Mouse (Mus musculus): ENCODE results near the gene Mrpl27. TPM values are rescaled to one million over a fixed set of nuclear protein-coding genes. Genes with fewer than 3 reads are reported as not detected.
"Not testable (repeated sequence)": the region's sequence is repeated elsewhere in the genome, so short reads cannot be mapped to it uniquely, and the experiment has no call there.

Mrpl27 gene
- polyA plus RNA-seq, 1 experiment from 2014 or later, result 115 TPM

- no peaks in the 10 kb centered on the region for H3K27me3 ChIP-seq (ENCODE audit: control insufficient read depth, insufficient read depth, low read length)
- no peak overlapping the region for H3K4me3 ChIP-seq (replicated peaks; ENCODE audit: low read depth, low read length)
Observed at GRCm38 (mm10) chr11:94680639-94681038, 27.1 kb downstream of the Mrpl27 start.

GRCm38 (mm10) chr11:94681640-94682039 lies 28.1 kb downstream of the Mrpl27 start:
- H3K4me2 ChIP-seq (ENCODE audit: low read length), result no peak overlapping the region
- WGBS, result 90% methylated on average over 4 of the region's 4 CpGs
- DNase-seq (no peak), ATAC-seq (ENCODE audit: low FRiP score, low TSS enrichment) (no peak)
- H3K4me1 ChIP-seq (ENCODE audit: control insufficient read depth, insufficient read depth, low read length), result no peaks in the 10 kb centered on the region; the same call in 1 of the 2 replicates
- H3K4me3 ChIP-seq (replicated peaks; ENCODE audit: low read depth, low read length), result no peak overlapping the region
- no peaks in the 10 kb centered on the region for H3K27me3 ChIP-seq (ENCODE audit: control insufficient read depth, insufficient read depth, low read length)
- no peak overlapping the region for H3K9ac ChIP-seq (replicated peaks; ENCODE audit: low read length)
- H3K9me3 ChIP-seq (ENCODE audit: control insufficient read depth, low read length), result no peaks in the 10 kb centered on the region
- no peak overlapping the region for H3K27ac ChIP-seq (replicated peaks; ENCODE audit: low read depth, low read length)
- no peaks in the 10 kb centered on the region for H3K36me3 ChIP-seq (ENCODE audit: control insufficient read depth, insufficient read depth, low read length)

More at GRCm38 (mm10) chr11:94680639-94681038, 27.1 kb downstream of the Mrpl27 start:
- ATAC-seq (ENCODE audit: low FRiP score, low TSS enrichment), result no peak
- H3K9me3 ChIP-seq (ENCODE audit: control insufficient read depth, low read length), result no peaks in the 10 kb centered on the region
- H3K4me1 ChIP-seq (ENCODE audit: control insufficient read depth, insufficient read depth, low read length), result peaks cover 10% of the 10 kb centered on the region
- H3K9ac ChIP-seq (replicated peaks; ENCODE audit: low read length), result no peak overlapping the region
- no peak for DNase-seq
- no peak overlapping the region for H3K4me2 ChIP-seq (ENCODE audit: low read length)
- H3K27ac ChIP-seq (replicated peaks; ENCODE audit: low read depth, low read length), result no peak overlapping the region
- no peaks in the 10 kb centered on the region for H3K36me3 ChIP-seq (ENCODE audit: control insufficient read depth, insufficient read depth, low read length)

- DNase-seq (no peak), ATAC-seq (ENCODE audit: low FRiP score, low TSS enrichment) (no peak)
- Histone ChIP-seq H3K9ac (replicated peaks; ENCODE audit: low read length) (no peak overlapping the region), H3K4me1 (ENCODE audit: control insufficient read depth, insufficient read depth, low read length) (no peaks in the 10 kb centered on the region; the same call in 1 of the 2 replicates), H3K4me2 (ENCODE audit: low read length) (no peak overlapping the region), H3K27me3 (ENCODE audit: control insufficient read depth, insufficient read depth, low read length) (no peaks in the 10 kb centered on the region), H3K36me3 (ENCODE audit: control insufficient read depth, insufficient read depth, low read length) (no peaks in the 10 kb centered on the region), H3K4me3 (replicated peaks; ENCODE audit: low read depth, low read length) (no peak overlapping the region), H3K9me3 (ENCODE audit: control insufficient read depth, low read length) (no peaks in the 10 kb centered on the region), H3K27ac (replicated peaks; ENCODE audit: low read depth, low read length) (no peak overlapping the region)
- 84% methylated on average over 7 of the region's 7 CpGs for WGBS
Observed at GRCm38 (mm10) chr11:94682427-94682826, 28.9 kb downstream of the Mrpl27 start.

GRCm38 (mm10) chr11:94687178-94687577 lies 33.6 kb downstream of the Mrpl27 start:
- ATAC-seq (ENCODE audit: low FRiP score, low TSS enrichment) (no peak), DNase-seq (no peak)
- 83% methylated on average over 6 of the region's 6 CpGs for WGBS
- no peak overlapping the region for H3K4me3 ChIP-seq (replicated peaks; ENCODE audit: low read depth, low read length)
- no peaks in the 10 kb centered on the region for H3K9me3 ChIP-seq (ENCODE audit: control insufficient read depth, low read length)
- H3K27ac ChIP-seq (replicated peaks; ENCODE audit: low read depth, low read length), result no peak overlapping the region
- H3K27me3 ChIP-seq (ENCODE audit: control insufficient read depth, insufficient read depth, low read length), result no peaks in the 10 kb centered on the region
- no peaks in the 10 kb centered on the region for H3K4me1 ChIP-seq (ENCODE audit: control insufficient read depth, insufficient read depth, low read length)
- no peaks in the 10 kb centered on the region for H3K36me3 ChIP-seq (ENCODE audit: control insufficient read depth, insufficient read depth, low read length)
- no peak overlapping the region for H3K4me2 ChIP-seq (ENCODE audit: low read length)
- no peak overlapping the region for H3K9ac ChIP-seq (replicated peaks; ENCODE audit: low read length)

- not testable (repeated sequence) for H3K4me3 ChIP-seq (replicated peaks; ENCODE audit: low read depth, low read length); H3K27me3 ChIP-seq (ENCODE audit: control insufficient read depth, insufficient read depth, low read length); H3K9ac ChIP-seq (replicated peaks; ENCODE audit: low read length); H3K27ac ChIP-seq (replicated peaks; ENCODE audit: low read depth, low read length); DNase-seq; ATAC-seq (ENCODE audit: low FRiP score, low TSS enrichment); H3K36me3 ChIP-seq (ENCODE audit: control insufficient read depth, insufficient read depth, low read length); H3K4me1 ChIP-seq (ENCODE audit: control insufficient read depth, insufficient read depth, low read length); H3K9me3 ChIP-seq (ENCODE audit: control insufficient read depth, low read length); H3K4me2 ChIP-seq (ENCODE audit: low read length)
Observed at GRCm38 (mm10) chr11:94692502-94692901, 38.9 kb downstream of the Mrpl27 start.

- ATAC-seq (ENCODE audit: low FRiP score, low TSS enrichment), result no peak
- Histone ChIP-seq H3K4me3 (replicated peaks; ENCODE audit: low read depth, low read length) (no peak overlapping the region), H3K27me3 (ENCODE audit: control insufficient read depth, insufficient read depth, low read length) (no peaks in the 10 kb centered on the region), H3K36me3 (ENCODE audit: control insufficient read depth, insufficient read depth, low read length) (no peaks in the 10 kb centered on the region), H3K4me2 (ENCODE audit: low read length) (no peak overlapping the region), H3K9me3 (ENCODE audit: control insufficient read depth, low read length) (no peaks in the 10 kb centered on the region), H3K9ac (replicated peaks; ENCODE audit: low read length) (no peak overlapping the region), H3K27ac (replicated peaks; ENCODE audit: low read depth, low read length) (no peak overlapping the region), H3K4me1 (ENCODE audit: control insufficient read depth, insufficient read depth, low read length) (no peaks in the 10 kb centered on the region)
- DNase-seq, result no peak
- 84% methylated on average over 6 of the region's 6 CpGs for WGBS
Observed at GRCm38 (mm10) chr11:94695508-94695907, 41.9 kb downstream of the Mrpl27 start.

- H3K9ac ChIP-seq (replicated peaks; ENCODE audit: low read length), result no peak overlapping the region
- H3K4me1 ChIP-seq (ENCODE audit: control insufficient read depth, insufficient read depth, low read length), result no peaks in the 10 kb centered on the region
- no peaks in the 10 kb centered on the region for H3K27me3 ChIP-seq (ENCODE audit: control insufficient read depth, insufficient read depth, low read length)
- no peak overlapping the region for H3K4me2 ChIP-seq (ENCODE audit: low read length)
- no peaks in the 10 kb centered on the region for H3K9me3 ChIP-seq (ENCODE audit: control insufficient read depth, low read length)
- DNase-seq (no peak), ATAC-seq (ENCODE audit: low FRiP score, low TSS enrichment) (no peak)
- no peaks in the 10 kb centered on the region for H3K36me3 ChIP-seq (ENCODE audit: control insufficient read depth, insufficient read depth, low read length)
- H3K4me3 ChIP-seq (replicated peaks; ENCODE audit: low read depth, low read length), result no peak overlapping the region
- no peak overlapping the region for H3K27ac ChIP-seq (replicated peaks; ENCODE audit: low read depth, low read length)
- 97% methylated on average over 2 of the region's 2 CpGs for WGBS
Observed at GRCm38 (mm10) chr11:94697140-94697539, 43.6 kb downstream of the Mrpl27 start.

GRCm38 (mm10) chr11:94697703-94698464 lies 44.3 kb downstream of the Mrpl27 start:
- DNase-seq (no peak), ATAC-seq (ENCODE audit: low FRiP score, low TSS enrichment) (no peak; the same call in 1 of the 2 replicates)
- 50% methylated on average over 13 of the region's 13 CpGs for WGBS
- Histone ChIP-seq H3K9me3 (ENCODE audit: control insufficient read depth, low read length) (no peaks in the 10 kb centered on the region), H3K4me1 (ENCODE audit: control insufficient read depth, insufficient read depth, low read length) (no peaks in the 10 kb centered on the region), H3K4me2 (ENCODE audit: low read length) (no peak overlapping the region), H3K4me3 (replicated peaks; ENCODE audit: low read depth, low read length) (no peak overlapping the region), H3K9ac (replicated peaks; ENCODE audit: low read length) (no peak overlapping the region), H3K27me3 (ENCODE audit: control insufficient read depth, insufficient read depth, low read length) (no peaks in the 10 kb centered on the region), H3K36me3 (ENCODE audit: control insufficient read depth, insufficient read depth, low read length) (no peaks in the 10 kb centered on the region), H3K27ac (replicated peaks; ENCODE audit: low read depth, low read length) (no peak overlapping the region)

GRCm38 (mm10) chr11:94699399-94699798 lies 45.8 kb downstream of the Mrpl27 start:
- Histone ChIP-seq H3K9ac (replicated peaks; ENCODE audit: low read length) (no peak overlapping the region), H3K36me3 (ENCODE audit: control insufficient read depth, insufficient read depth, low read length) (no peaks in the 10 kb centered on the region), H3K27me3 (ENCODE audit: control insufficient read depth, insufficient read depth, low read length) (no peaks in the 10 kb centered on the region), H3K27ac (replicated peaks; ENCODE audit: low read depth, low read length) (no peak overlapping the region), H3K4me3 (replicated peaks; ENCODE audit: low read depth, low read length) (no peak overlapping the region), H3K4me1 (ENCODE audit: control insufficient read depth, insufficient read depth, low read length) (no peaks in the 10 kb centered on the region), H3K4me2 (ENCODE audit: low read length) (no peak overlapping the region), H3K9me3 (ENCODE audit: control insufficient read depth, low read length) (no peaks in the 10 kb centered on the region)
- DNase-seq (no peak), ATAC-seq (ENCODE audit: low FRiP score, low TSS enrichment) (no peak)
- 100% methylated on average over 3 of the region's 3 CpGs for WGBS

All from midbrain, embryonic 14.5 days (tissue).